Mouse (Mus musculus) cerebellum, adult (tissue): ENCODE results near the gene Gm281.

Experiments used
- ATAC-seq: cut with Nextera tagmentation; 2 replicates; pipeline ENCODE4 v1.9.2; 2017; ENCODE audit warnings: mild to moderate bottlenecking, moderate library complexity, mixed read lengths; ENCODE audit not compliant: insufficient number of reproducible peaks, low FRiP score, low TSS enrichment

The Gm281 gene

GRCm38 (mm10) chr14:13893748-13894147 lies 20.5 kb downstream of the Gm281 start:
- ATAC-seq: no peak

GRCm38 (mm10) chr14:13861416-13861815 lies 52.9 kb downstream of the Gm281 start:
- no peak for ATAC-seq

- ATAC-seq: no peak
These were observed 101.3 kb downstream of the Gm281 start for GRCm38 (mm10) chr14:13812801-13813479.

GRCm38 (mm10) chr14:13790446-13790845 lies 123.8 kb downstream of the Gm281 start:
- ATAC-seq: no peak

- ATAC-seq: no peak
These were observed 124.3 kb downstream of the Gm281 start for GRCm38 (mm10) chr14:13790001-13790400.

- ATAC-seq: no peak
These were observed 131.3 kb downstream of the Gm281 start for GRCm38 (mm10) chr14:13782970-13783369.

GRCm38 (mm10) chr14:13778383-13778782 lies 135.9 kb downstream of the Gm281 start:
- ATAC-seq: no peak

- ATAC-seq: no peak
These were observed 143.1 kb downstream of the Gm281 start for GRCm38 (mm10) chr14:13771163-13771562.

- ATAC-seq: no peak
These were observed 143.6 kb downstream of the Gm281 start for GRCm38 (mm10) chr14:13770686-13771085.
